Comparison of ENCODE assay signal across 10 mouse cellular contexts in genomic region chr13:111413156-111413555, GRCm38 (mm10).
DNase-seq lines count a peak whose midpoint lies in the region; ATAC-seq lines count a peak whose summit lies in the region.
"Had no signal": no experiment of that assay in that cellular context is flagged by ENCODE, and none has a peak within 500 bp of the region (broad histone marks: within the 10 kb centered on the region; RNA-seq: fewer than 3 reads in every experiment).

No protein-coding gene starts in this region.

- no peak for ATAC-seq in hindbrain, embryonic 11.5 days (ENCODE audit: low FRiP score)
- ATAC-seq in hindbrain, embryonic 12.5 days (ENCODE audit: low FRiP score) = no peak
- ATAC-seq in activated CD4-positive, CD25-positive, alpha-beta regulatory T cell, adult 4 months = peak; percentile 51
- ATAC-seq in megakaryocyte-erythroid progenitor cell, adult 5-6 weeks (replicated peaks; ENCODE audit: low FRiP score, low TSS enrichment, poor library complexity, severe bottlenecking) = peak; percentile 57; the same call in 1 of the 2 replicates

- peak; percentile 79 for DNase-seq in hindbrain, embryonic 11.5 days (ENCODE audit: low spot score)
- peak; percentile 82 for DNase-seq in CD4-positive, CD25-positive, alpha-beta regulatory T cell, adult 2 months (ENCODE audit: low read depth, low spot score)
- DNase-seq in embryo, embryonic 11 days = peak; percentile 73
- DNase-seq in large intestine, adult 2 months (ENCODE audit: low read depth, low spot score) = peak; percentile 31
- DNase-seq in urinary bladder, postnatal 25 days (ENCODE audit: low spot score) = peak; percentile 67

- H3K9ac ChIP-seq in hindbrain, embryonic 11.5 days (ENCODE audit: low read depth, low read length) = no peak overlapping the region
- no peak overlapping the region for H3K9ac ChIP-seq in hindbrain, embryonic 12.5 days
- H3K9ac ChIP-seq: liver, embryonic 15.5 days had no signal

- no peak overlapping the region for H3K4me3 ChIP-seq in hindbrain, embryonic 11.5 days (ENCODE audit: low read depth, low read length)
- H3K4me3 ChIP-seq in hindbrain, embryonic 12.5 days = no peak overlapping the region
- H3K4me3 ChIP-seq: erythroblast, embryonic 14.5 days; liver, embryonic 15.5 days had no signal

- H3K9me3 ChIP-seq in hindbrain, embryonic 11.5 days (ENCODE audit: control insufficient read depth, low read length) = no peaks in the 10 kb centered on the region
- no peaks in the 10 kb centered on the region for H3K9me3 ChIP-seq in hindbrain, embryonic 12.5 days (replicated peaks)
- H3K9me3 ChIP-seq: liver, embryonic 15.5 days had no signal

- H3K4me1 ChIP-seq in hindbrain, embryonic 11.5 days (replicated peaks; ENCODE audit: control insufficient read depth, insufficient read depth, low read length) = no peaks in the 10 kb centered on the region
- H3K4me1 ChIP-seq in hindbrain, embryonic 12.5 days = no peaks in the 10 kb centered on the region
- H3K4me1 ChIP-seq: liver, embryonic 15.5 days had no signal

- H3K27ac ChIP-seq in hindbrain, embryonic 11.5 days (ENCODE audit: low read depth, low read length) = no peak overlapping the region
- H3K27ac ChIP-seq in hindbrain, embryonic 12.5 days = no peak overlapping the region
- H3K27ac ChIP-seq: liver, embryonic 15.5 days had no signal

- WGBS in hindbrain, embryonic 11.5 days = 46% methylated on average over 4 of the region's 4 CpGs
- 39% methylated on average over 4 of the region's 4 CpGs for WGBS in hindbrain, embryonic 12.5 days
- WGBS in large intestine, adult 2 months = 20% methylated on average over 4 of the region's 4 CpGs

- H3K4me2 ChIP-seq in hindbrain, embryonic 11.5 days (replicated peaks; ENCODE audit: low read depth, low read length) = no peak overlapping the region
- H3K4me2 ChIP-seq in hindbrain, embryonic 12.5 days (replicated peaks) = no peak overlapping the region
- H3K4me2 ChIP-seq: liver, embryonic 15.5 days had no signal

- no peaks in the 10 kb centered on the region for H3K27me3 ChIP-seq in hindbrain, embryonic 11.5 days (ENCODE audit: control insufficient read depth, insufficient read depth, low read length)
- H3K27me3 ChIP-seq in hindbrain, embryonic 12.5 days = no peaks in the 10 kb centered on the region
- H3K27me3 ChIP-seq: liver, embryonic 15.5 days had no signal

- H3K36me3 ChIP-seq in hindbrain, embryonic 11.5 days (ENCODE audit: control insufficient read depth, insufficient read depth, low read length) = no peaks in the 10 kb centered on the region
- H3K36me3 ChIP-seq in hindbrain, embryonic 12.5 days = no peaks in the 10 kb centered on the region
- H3K36me3 ChIP-seq: liver, embryonic 15.5 days had no signal

Comparison
In these comparisons a context has a peak if more than half of its experiments do, and no peak if none do; other contexts are left out.
1. ATAC-seq: peak in activated CD4-positive, CD25-positive, alpha-beta regulatory T cell, adult 4 months (single experiment) and megakaryocyte-erythroid progenitor cell, adult 5-6 weeks (single experiment); none in hindbrain, embryonic 11.5 days (single experiment) and hindbrain, embryonic 12.5 days (single experiment).
2. DNase-seq: peak in every context shown above with its lines; median percentile 82 in CD4-positive, CD25-positive, alpha-beta regulatory T cell, adult 2 months; 79 in hindbrain, embryonic 11.5 days; 73 in embryo, embryonic 11 days; 67 in urinary bladder, postnatal 25 days; 31 in large intestine, adult 2 months.